Mouse (Mus musculus): ENCODE data around the gene Jazf1. TPM values are rescaled to one million over a fixed set of nuclear protein-coding genes. Genes with fewer than 3 reads are reported as not detected.

The Jazf1 gene
- polyA plus RNA-seq, 1 experiment, result 8.8 TPM

DNA sequence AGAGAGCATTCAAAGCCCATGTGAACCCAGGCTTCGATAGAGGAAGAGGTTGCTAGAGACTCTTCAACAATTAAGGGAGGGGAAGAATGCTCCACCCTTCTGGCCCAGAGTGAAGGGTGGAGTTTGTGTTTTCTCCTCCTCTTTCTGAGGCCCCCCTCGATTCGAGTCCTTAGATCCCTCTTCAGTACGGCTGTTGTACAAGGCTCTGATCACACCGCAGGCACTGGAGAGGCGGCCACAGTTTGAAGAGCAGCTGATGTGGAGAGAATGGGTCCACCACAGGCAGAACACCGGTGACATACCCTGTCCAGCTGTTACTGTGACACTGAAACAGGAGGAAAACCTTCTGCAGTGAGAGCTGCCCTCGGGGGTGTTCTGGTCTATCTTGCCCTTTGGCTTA is 292.5 kb downstream of the Jazf1 start:
- H3K4me1 ChIP-seq (ENCODE audit: control insufficient read depth, insufficient read depth, low read length), result no peaks in the 10 kb centered on the region
- TF ChIP-seq CTCF (IDR thresholded peaks at IDR 0.05; ENCODE audit: borderline replicate concordance, insufficient read depth, low read length), result no peak
- TF ChIP-seq POLR2A (IDR thresholded peaks at IDR 0.05; ENCODE audit: low read depth, low read length), result no peak

DNA sequence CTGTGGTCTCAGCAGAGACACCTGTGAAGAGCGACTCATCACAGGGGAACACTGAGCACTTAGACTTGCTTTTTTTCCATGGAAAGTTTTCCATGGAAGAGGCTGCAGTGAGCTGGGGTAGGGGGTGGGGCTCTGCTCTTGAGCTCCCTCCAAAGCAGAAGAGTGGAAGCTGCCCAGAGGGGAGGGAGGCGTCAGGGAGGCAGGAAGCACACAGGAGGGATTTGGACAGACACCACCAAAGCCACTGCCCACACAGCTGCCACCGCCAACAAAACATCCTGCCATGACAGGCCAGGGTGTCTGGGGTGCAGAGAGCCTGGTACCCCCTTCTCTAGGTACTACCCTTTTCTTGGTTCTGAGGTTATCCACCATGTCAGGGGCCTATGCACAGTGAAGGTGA is 293.1 kb downstream of the Jazf1 start:
- H3K27ac ChIP-seq (ENCODE audit: insufficient read depth, low read length), result no peak overlapping the region
- no peak overlapping the region for H3K4me3 ChIP-seq (ENCODE audit: insufficient read depth, low read length)
- TF ChIP-seq CTCF (IDR thresholded peaks at IDR 0.05; ENCODE audit: borderline replicate concordance, insufficient read depth, low read length) (no peak), POLR2A (IDR thresholded peaks at IDR 0.05; ENCODE audit: low read depth, low read length) (no peak)
- no peaks in the 10 kb centered on the region for H3K4me1 ChIP-seq (ENCODE audit: control insufficient read depth, insufficient read depth, low read length)

More for the DNA sequence above, 292.5 kb downstream of the Jazf1 start:
- Histone ChIP-seq H3K27ac (ENCODE audit: insufficient read depth, low read length) (no peak overlapping the region), H3K4me3 (ENCODE audit: insufficient read depth, low read length) (no peak overlapping the region)

DNA sequence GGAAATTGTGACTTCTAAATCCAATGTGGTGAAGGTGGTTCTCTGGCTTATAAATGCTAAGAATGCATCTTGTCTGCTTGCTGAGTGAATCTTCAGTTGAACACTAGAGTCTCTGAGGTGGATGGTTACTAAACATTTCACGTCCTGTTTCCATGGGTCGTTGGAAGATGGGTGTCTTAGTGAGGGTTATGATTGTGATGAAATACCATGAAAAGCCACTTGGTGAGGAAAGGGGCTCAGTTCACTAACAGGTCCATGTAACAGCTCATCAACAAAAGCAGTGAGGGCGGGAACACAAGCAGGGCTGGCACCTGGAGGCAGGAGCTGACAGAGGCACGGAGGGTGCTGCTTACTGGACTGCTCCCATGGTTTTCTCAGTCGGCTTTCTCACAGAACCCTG is 295.3 kb downstream of the Jazf1 start:
- TF ChIP-seq POLR2A (IDR thresholded peaks at IDR 0.05; ENCODE audit: low read depth, low read length), result no peak
- TF ChIP-seq CTCF (IDR thresholded peaks at IDR 0.05; ENCODE audit: borderline replicate concordance, insufficient read depth, low read length), result no peak
- H3K4me1 ChIP-seq (ENCODE audit: control insufficient read depth, insufficient read depth, low read length), result no peaks in the 10 kb centered on the region
- H3K4me3 ChIP-seq (ENCODE audit: insufficient read depth, low read length), result no peak overlapping the region
- no peak overlapping the region for H3K27ac ChIP-seq (ENCODE audit: insufficient read depth, low read length)

DNA sequence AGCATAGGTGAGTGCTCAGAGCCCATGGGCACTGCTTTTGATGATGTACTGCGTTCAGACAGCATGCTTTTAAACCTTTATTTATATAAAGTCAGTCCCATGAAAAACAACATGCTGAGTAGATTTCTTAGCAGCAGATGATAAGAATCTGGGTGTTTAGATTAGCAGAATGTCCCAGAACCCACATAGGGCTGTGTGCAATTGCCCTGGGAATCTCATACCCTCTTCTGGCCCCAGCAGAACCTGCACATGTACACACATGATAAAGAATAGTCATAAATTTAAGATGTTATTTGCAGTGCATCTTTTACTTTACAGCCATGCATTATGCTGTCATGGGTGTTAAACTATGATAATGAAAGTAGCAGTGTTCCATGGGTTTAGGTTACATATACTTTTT is 297.6 kb downstream of the Jazf1 start:
- no peak overlapping the region for H3K4me3 ChIP-seq (ENCODE audit: insufficient read depth, low read length)
- TF ChIP-seq POLR2A (IDR thresholded peaks at IDR 0.05; ENCODE audit: low read depth, low read length), result no peak
- no peak for TF ChIP-seq CTCF (IDR thresholded peaks at IDR 0.05; ENCODE audit: borderline replicate concordance, insufficient read depth, low read length)
- no peak overlapping the region for H3K27ac ChIP-seq (ENCODE audit: insufficient read depth, low read length)
- H3K4me1 ChIP-seq (ENCODE audit: control insufficient read depth, insufficient read depth, low read length), result no peaks in the 10 kb centered on the region

DNA sequence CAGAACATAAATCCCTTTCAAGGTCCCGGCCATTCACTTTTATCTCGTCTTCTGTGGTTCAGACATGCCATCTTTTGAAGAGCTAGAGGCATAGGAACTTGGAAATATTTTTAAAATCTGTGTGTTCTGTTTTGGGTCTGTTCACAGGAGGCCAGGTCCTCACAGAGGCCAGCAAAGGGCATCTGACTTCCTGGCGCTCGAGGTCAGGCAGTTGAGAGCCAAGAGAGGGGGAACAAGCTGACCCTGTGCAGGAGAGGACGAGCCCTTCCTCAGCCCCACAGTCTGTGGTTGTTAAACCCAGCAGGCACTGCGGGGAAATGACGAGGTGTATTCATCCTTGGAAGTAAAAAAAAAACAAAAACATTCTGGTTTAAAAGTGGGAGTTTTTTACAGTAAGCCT is 303.2 kb downstream of the Jazf1 start:
- no peak overlapping the region for H3K4me3 ChIP-seq (ENCODE audit: insufficient read depth, low read length)
- no peak overlapping the region for H3K27ac ChIP-seq (ENCODE audit: insufficient read depth, low read length)
- TF ChIP-seq POLR2A (IDR thresholded peaks at IDR 0.05; ENCODE audit: low read depth, low read length), result no peak
- H3K4me1 ChIP-seq (ENCODE audit: control insufficient read depth, insufficient read depth, low read length), result no peaks in the 10 kb centered on the region

DNA sequence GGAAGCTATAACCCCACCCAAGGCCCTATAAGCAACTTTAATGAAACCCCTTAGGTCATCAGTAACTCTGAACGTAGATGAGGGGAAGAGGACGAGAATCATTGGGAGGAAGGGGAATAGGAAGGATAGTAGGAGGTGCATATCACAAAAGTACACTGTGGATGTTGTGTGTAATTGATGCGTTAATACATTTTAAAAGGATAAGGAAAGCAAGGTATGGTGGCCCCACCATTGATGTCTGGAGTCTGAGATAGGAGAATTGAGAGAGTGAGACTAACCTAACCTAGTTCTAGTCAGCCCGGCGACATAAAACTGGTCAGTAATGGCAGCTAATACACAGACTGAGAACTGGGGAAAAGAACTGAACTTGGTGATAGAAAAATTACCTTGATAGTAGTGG is 315.6 kb downstream of the Jazf1 start:
- H3K4me1 ChIP-seq (ENCODE audit: control insufficient read depth, insufficient read depth, low read length), result no peaks in the 10 kb centered on the region
- no peak for TF ChIP-seq CTCF (IDR thresholded peaks at IDR 0.05; ENCODE audit: borderline replicate concordance, insufficient read depth, low read length)
- no peak overlapping the region for H3K4me3 ChIP-seq (ENCODE audit: insufficient read depth, low read length)
- H3K27ac ChIP-seq (ENCODE audit: insufficient read depth, low read length), result no peak overlapping the region

DNA sequence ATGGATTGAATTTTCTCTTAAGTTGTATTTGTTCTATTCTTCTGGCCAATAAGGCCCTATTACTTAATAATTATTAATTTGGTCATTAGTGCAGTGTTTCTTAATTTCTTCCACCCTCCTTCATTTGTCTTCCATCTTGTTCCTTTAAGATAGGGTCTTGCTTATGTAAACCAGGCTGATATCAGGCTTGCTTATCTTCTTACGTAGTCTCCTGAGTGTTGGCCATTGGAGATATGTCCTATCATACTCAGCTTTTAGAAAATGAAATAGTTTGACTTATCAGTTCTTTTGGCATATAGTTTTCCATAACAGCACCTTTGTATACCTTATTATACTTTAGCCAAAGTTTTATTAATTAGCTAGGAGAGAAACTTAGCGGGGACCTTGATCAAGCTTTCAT is 333.8 kb downstream of the Jazf1 start:
- Histone ChIP-seq H3K4me3 (ENCODE audit: insufficient read depth, low read length) (no peak overlapping the region), H3K4me1 (ENCODE audit: control insufficient read depth, insufficient read depth, low read length) (no peaks in the 10 kb centered on the region), H3K27ac (ENCODE audit: insufficient read depth, low read length) (no peak overlapping the region)
- no peak for TF ChIP-seq CTCF (IDR thresholded peaks at IDR 0.05; ENCODE audit: borderline replicate concordance, insufficient read depth, low read length)
- no peak for TF ChIP-seq POLR2A (IDR thresholded peaks at IDR 0.05; ENCODE audit: low read depth, low read length)

DNA sequence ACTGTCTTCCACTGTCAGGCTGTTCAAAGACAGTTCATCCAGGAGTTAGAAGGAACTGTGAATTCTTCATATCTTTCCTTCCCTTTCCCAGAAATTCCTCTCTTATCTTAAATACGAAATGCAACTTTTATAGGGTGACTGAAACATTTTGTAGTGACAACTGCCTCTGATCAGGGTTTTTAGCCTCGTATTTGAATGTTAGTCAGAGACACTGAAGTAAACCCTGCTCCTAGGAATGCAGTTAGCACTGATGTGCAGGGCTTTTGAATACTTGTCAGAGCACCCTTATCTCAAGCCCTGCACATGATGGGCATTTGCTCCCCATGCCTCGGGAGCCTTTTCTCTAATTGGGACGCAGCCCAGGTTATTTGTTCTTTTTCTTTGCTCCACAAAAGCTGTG is 338.1 kb downstream of the Jazf1 start:
- no peak overlapping the region for H3K27ac ChIP-seq (ENCODE audit: insufficient read depth, low read length)
- H3K4me1 ChIP-seq (ENCODE audit: control insufficient read depth, insufficient read depth, low read length), result no peaks in the 10 kb centered on the region
- H3K4me3 ChIP-seq (ENCODE audit: insufficient read depth, low read length), result no peak overlapping the region
- TF ChIP-seq POLR2A (IDR thresholded peaks at IDR 0.05; ENCODE audit: low read depth, low read length) (no peak), CTCF (IDR thresholded peaks at IDR 0.05; ENCODE audit: borderline replicate concordance, insufficient read depth, low read length) (no peak)

DNA sequence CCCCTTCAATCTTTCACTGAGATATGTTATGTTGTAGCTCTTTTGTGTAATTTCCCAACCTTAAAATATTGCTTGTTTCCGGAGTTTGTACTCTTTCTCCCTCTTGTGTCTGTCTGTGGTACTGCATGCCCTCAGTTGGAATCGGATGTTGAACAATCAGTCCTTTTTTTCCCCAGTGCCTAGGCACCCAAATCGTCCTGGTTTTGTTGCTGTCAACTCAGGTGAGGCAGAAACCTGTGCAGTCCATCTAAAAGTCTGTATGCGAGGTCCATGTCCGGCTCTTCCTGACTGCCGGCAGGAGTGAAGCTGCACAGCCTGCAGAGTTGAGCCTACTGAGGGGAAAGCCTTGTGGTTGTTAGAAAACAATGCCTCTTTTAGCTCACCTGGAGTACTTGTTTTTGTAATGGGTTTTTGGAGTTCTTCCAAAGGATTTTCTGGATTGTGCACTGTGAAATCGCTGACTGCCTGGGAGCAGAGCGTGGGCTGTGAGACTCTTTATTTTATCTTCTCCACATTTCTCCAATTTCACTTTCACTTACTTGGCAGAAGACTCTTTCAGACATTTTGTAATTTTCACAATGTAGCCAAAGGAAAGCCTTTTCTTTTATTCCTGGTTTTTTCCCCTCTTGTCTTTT is 343.5 kb downstream of the Jazf1 start:
- Histone ChIP-seq H3K4me3 (ENCODE audit: insufficient read depth, low read length) (no peak overlapping the region), H3K27ac (ENCODE audit: insufficient read depth, low read length) (no peak overlapping the region), H3K4me1 (ENCODE audit: control insufficient read depth, insufficient read depth, low read length) (no peaks in the 10 kb centered on the region)
- TF ChIP-seq CTCF (IDR thresholded peaks at IDR 0.05; ENCODE audit: borderline replicate concordance, insufficient read depth, low read length) (no peak), POLR2A (IDR thresholded peaks at IDR 0.05; ENCODE audit: low read depth, low read length) (no peak)

Other genes with a start within 250 kb of the Jazf1 start
- 4.5 and 7.4 TPM in 2 replicates for gene Creb5, start 218.6 kb upstream of the Jazf1 start, polyA plus RNA-seq (2011; ENCODE audit: insufficient read length, low read depth, missing spikeins)

Measured in embryonic fibroblast, embryonic 13.5 days (primary cell).